Mouse (Mus musculus) adrenal gland, adult (tissue): ENCODE measurements around the gene Gimap8.
"Not testable (repeated sequence)": the region's sequence is repeated elsewhere in the genome, so short reads cannot be mapped to it uniquely, and the experiment has no call there.

ENCODE experiments used
- DNase-seq, 2 experiments: peaks; one replicate each; pipeline ENCODE4 v3.0.0; 2022 to 2023; ENCODE audit warnings: low spot score in 1 of 2; ENCODE audit not compliant: inconsistent age in 2 of 2

Gene Gimap8

DNA sequence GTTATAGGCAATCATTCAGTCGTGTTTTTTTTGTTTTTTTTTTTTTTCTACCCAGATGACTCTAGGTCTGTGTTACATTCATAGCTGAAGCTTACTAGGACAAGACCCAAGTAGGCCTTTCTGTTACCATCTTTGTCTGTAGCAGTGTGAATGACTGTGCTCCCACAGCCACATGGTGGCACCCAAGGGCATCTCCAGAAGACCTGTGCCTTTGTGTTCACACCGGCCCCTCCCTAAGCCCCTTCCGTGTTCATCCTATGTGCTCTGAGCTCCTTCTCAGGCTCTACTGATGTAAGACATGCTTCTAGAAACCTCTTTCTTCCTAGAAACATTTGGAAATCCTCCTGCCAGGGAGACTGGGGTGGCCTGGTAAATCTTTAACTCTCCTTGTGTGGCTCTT is at the start of gene Gimap8:
Gimap8 (plus strand) TSS at position 240 of the 400 bp plus-strand sequence.
- peak; percentile 59 to 76 for DNase-seq

DNA sequence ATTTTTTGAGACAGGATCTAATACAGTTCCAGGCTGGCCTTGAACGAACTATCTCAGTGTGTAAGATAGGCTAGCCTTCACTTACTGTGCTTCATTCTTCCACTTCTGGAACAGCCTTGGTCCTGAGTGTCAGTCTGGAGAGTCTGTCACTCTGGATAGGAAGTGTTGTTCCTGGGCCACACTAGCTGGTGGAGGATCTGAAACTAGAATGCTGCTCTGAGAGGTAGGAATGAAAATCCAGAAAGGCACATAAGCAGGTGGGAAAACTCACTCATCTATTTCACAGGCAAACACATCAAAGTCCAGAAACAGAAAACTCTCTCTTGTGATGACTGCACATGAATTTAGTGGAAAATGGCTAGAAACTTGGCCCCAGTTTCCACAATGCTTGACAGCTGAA is 46.4 kb upstream of the Gimap8 start:
- DNase-seq = peak in 1 of 2 experiments; percentile 60

DNA sequence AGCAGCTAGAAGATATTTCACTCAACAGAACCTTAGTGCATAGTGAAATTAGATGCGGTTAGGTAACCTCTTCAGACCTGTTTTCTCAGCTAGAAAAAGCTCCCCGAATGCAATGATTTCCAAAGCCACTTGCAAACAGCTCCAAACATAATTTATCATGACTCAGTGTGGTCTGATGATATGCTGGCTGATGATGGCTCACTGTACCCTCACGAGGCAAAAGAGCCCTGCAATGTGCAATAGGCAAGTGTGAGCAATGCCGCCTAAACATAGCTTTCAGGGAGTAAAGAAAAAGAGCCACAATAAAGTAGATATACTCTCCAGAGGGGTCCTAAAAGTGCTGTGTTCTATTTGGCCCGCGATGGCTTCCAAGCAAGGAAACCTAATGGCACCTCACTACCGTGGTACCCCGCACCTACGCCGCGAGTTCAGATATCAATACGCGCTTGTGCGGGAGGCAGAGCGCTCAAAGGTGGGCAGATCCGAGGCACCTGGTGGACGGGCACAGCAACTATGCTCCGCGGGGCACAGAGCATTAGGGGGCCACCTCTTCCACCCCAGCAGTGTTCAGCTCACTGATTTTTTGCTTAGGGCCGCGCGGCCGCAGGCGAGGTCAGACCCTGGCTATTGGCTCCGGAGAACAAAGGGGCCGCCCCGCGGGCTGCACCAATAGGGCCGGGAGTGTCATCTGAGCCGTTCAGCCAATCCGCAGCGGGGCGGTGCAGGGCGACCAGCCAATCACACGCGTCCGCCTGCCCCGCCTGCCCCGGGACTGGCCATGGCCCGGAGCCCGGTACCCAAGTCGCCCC is 45.6 kb upstream of the Gimap8 start, which contains the start of gene Zfp775:
Zfp775 (plus strand) TSS at position 793 of the 809 bp plus-strand sequence.
- peak; percentile 98 to 99 for DNase-seq

DNA sequence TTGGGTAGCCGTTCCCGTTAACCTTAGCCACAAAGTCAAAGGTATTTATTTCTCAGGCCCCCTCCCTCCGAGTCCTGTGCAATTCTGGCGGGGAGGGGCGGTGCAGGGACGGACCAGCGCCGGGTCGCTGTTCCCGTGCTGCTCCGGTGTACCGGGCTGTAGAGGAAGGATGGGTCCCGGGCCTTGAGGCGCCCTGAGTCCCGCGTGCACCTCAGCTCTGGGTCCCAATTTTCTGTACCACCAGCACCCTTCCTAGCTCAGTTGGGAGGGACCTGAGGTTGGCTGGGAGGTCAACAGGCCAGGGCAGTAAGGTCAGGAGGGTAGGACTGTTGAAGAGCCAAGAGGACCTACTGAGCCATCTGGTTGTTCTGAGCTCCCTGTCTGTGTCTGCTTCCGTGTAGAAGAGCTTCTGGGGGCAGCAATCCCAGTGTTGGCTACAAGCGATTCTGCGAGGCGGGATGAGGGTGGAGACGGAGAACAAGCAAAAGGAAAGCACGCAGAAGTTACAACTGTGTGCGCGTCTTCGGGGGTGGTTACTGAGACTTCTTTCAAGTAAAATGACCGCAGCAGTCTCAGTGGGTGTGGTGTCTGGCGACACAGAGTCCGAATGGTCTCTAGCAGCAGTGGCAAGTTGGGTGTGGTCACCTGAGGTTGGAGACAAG is 44.8 kb upstream of the Gimap8 start:
- peak in 1 of 2 experiments; percentile 55 for DNase-seq

GRCm38 (mm10) chr6:48608124-48608523 is 38.9 kb upstream of the Gimap8 start:
- DNase-seq = peak; percentile 71 to 86

DNA sequence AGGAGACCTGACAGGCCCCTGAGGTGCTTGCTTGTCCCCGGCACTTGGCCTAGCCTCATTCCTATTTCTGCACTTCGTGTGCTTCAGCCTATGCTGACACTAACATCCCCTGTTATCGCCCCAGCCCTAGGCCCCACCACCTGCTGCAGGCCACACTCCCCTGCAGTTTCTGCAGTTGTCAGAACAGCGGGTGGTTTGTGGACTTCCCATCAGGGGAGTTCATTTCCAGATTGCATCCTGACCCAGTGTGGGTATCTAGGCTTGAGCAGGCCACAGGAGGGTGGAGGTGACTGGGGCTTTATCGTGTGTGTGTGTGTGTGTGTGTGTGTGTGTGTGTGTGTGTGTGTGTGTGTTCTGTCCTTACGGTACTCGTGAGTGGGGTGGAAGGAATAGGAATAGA is 37.5 kb upstream of the Gimap8 start:
- no peak for DNase-seq

GRCm38 (mm10) chr6:48610657-48611056 is 36.4 kb upstream of the Gimap8 start:
- DNase-seq = no peak

- DNase-seq = peak in 1 of 2 experiments; percentile 55
Observed at GRCm38 (mm10) chr6:48613464-48613863, 33.6 kb upstream of the Gimap8 start.

DNA sequence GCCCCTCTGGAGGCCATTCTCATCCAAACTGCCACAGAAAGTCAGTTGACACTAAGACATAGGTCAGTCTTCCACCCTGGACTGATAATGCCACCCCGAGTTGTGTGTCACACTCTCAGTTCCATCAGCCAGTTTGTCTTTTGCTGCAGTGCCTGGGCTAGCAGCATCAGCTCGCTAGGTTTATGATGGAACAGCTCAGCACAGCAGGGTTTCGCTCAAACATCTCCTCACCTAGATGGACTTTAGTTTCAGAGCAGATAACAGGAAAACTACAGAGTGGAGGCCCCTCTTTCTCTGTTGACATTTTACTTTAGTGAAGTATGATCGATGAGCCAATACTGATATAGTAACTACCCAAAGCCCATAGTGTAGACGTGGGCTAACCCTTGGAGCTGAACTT is 32.3 kb upstream of the Gimap8 start:
- no peak for DNase-seq

DNA sequence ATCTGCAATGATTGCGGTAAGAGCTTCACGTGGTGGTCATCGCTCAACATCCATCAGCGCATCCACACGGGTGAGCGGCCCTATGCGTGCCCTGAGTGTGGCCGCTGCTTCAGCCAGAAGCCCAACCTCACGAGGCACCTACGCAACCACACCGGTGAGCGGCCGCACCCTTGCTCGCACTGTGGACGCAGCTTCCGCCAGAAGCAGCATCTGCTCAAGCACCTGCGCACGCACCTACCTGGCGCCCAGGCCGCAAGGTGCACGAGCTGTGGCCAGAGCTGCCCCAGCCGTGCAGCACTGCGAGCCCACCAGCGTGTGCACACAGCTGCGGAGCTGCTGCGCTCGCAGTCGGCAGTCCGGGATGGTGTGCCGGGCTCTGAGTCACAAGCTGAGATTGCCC is 27.0 kb upstream of the Gimap8 start:
- DNase-seq = no peak

DNA sequence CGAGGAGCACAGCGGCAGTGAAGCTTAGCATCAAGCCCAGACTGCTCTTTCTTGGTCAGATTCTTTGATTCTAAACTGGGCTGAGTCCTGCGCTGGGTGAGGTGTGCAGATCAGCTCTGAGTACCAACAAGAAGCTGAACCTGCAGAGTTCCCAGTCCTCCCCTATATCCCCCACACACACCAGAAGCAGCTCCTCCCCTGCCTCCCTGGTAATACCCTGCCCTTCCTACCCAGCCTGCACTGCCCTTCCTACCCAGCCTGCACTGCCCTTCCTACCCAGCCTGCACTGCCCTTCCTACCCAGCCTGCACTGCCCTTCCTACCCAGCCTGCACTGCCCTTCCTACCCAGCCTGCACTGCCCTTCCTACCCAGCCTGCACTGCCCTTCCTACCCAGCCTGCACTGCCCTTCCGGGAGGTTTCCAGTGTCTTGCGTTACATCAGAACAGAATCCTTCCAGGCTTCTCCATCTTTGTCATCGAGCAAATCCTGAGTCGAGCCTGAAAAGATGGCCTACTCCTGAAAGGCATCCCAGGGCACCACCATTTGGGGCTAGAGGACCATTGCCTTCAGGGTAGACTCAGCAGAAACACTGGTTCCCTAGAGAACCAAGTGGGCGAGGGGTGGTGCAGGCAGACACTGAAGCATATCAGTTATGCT is 24.7 kb upstream of the Gimap8 start:
- not testable (repeated sequence) for DNase-seq

- DNase-seq = peak; percentile 66 to 81
Observed at GRCm38 (mm10) chr6:48623460-48623859, 23.6 kb upstream of the Gimap8 start.

DNA sequence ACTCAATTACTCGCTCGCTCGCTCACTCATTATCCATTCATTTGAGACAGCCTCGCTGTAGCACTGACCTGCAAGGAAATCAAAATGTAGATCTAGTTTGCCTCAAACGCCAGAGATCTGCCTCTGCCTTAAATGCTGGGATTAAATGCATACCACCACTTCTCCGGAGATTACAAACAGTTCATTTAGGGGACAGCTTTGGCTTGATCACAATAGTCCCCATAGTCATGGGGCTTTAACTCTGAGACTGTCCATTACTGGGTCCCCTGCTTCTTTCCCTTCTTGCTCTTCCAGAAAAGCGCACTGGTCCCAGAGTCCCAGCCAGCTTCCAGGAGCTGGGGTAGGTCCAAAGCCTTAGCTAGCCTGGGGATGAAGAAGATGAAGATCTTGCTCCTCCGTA is 20.6 kb upstream of the Gimap8 start, which contains the start of gene AI854703:
AI854703 (plus strand) TSS at position 301 of the 400 bp plus-strand sequence.
- DNase-seq = no peak

DNA sequence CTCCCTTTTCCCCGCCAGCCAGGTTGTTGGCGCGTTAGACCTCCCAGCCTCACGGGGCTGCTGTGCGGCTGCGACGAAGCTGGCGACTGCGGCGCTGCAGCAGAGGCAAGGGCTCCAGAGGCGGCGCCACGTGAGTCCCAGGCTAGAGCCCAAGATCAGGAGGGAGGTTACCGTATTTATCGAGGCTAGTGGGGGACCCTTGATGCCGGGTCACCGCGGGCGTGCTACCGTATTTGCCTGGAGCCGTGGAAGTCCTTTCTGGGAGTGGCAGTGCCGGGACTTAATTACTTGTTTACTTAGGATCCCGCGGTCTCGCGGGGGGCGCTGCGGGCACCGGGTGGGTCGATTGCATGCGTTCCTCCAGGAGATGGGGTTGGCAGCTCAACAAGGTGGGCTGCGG is 20.1 kb upstream of the Gimap8 start:
- DNase-seq = peak; percentile 77 to 88

DNA sequence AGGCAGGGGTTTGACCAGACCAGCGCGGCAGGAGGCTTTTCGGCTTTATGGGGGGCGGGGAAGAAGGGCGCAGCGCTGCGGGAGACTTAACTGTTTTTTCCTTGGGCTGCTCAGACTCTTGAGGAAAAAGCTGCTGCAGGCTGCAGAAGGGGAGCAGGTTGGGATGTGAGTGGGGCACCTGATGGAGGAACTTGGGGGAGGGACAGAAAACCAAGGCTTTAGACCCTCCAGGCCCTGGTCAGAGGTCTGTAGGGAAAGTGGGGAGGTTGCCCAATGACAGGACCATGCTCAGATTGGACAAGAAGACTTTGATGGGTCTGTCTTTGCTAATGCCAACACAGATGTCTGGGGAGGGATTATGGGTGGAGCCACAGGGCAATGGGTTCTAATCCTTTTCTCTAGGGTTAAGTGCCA is 19.5 kb upstream of the Gimap8 start:
- peak in 1 of 2 experiments; percentile 73 for DNase-seq

DNA sequence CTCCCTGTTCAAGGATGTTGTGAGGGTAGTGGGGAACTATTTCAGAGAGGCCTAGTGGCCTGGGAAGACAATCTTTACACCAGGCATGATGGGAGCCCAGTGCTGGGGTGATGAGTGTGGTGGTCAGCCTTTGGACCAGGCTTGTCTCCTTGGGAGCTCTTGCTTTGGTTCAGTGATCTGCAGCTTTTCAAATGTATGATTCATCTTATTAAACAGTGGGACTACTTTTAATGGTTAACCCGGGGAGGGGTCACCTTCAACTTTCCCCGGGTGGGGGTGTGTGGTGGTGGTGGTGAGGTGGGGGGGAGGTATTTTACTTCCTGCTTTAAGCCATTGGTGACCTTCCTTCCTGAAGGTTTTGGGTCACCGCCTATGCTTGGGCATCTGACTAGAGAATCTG is 18.7 kb upstream of the Gimap8 start:
- DNase-seq = peak in 1 of 2 experiments; percentile 61

DNA sequence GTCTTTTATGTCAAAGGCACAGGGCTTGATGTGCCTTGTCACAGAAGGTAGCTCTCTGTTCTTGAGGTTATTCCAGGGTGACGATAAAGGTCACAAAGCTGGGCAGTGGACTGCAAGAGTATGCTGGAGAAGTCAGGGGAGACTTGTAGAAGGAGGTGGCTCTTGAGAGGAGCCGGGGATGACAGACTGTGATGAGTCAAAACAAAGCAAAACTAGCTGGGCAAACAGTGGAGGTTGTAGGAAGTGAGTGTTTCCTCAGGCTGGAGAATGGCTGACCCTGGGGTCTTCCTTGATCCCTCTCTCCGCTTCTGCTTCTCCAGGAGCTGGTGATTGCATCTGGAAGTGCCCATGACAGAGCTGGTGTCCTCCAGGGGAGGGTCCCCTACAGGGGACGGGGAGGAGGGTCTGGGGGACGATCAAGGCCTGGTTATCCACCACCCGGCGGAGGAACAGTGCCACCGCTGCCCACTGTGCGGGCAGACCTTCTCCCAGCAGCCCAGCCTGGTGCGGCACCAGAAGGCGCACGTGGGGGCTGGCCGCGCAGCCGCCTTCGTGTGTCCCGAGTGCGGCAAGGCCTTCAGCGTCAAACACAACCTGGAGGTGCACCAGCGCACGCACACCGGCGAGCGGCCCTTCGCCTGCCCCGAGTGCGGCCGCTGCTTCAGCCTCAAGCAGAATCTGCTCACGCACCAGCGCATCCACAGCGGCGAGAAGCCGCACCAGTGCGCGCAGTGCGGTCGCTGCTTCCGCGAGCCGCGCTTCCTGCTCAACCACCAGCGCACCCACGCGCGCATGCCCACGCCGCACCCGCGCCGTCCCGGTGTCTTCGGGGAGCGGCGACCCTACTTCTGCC is 18.0 kb upstream of the Gimap8 start:
- DNase-seq = peak in 1 of 2 experiments; percentile 68

DNA sequence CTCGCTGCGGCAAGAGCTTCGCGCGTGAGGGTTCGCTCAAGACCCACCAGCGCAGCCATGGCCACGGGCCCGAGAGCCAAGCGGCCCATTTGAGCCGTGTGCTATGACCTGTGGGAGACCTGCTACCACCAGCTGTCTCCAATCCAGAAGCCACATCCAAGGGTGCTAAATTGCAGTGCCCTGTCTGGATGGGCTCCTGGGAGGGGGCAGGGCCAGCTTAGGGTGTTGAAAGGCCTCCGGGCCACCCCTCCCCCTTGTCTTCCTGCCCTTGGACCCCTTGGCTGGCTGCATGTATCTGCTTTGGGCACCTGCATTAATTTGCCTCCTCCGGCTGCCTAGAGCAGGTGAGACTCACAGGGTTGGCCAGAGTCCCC is 17.4 kb upstream of the Gimap8 start:
- no peak for DNase-seq

DNA sequence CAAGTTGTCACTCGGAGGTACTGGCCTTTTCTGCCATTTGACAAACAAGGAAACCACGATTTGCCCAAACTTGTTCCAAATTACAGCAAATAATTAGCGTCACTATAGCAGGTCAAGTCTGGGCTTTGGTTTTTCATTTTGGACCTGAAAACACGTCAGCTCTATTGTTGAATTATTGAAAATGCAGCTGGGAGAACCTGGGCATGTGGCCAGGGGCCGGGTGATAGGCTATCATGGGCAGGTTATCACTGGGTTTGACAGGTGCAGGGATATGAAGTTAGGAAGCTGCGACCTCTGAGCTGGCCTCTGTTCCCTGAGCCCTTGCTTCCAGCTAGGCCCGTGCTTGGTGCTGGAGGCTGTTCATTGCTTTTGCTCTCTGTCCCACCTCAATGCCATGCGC is 16.2 kb upstream of the Gimap8 start:
- peak in 1 of 2 experiments; percentile 38 for DNase-seq

- DNase-seq = no peak
Observed at GRCm38 (mm10) chr6:48635105-48635504, 11.9 kb upstream of the Gimap8 start.

- DNase-seq = peak in 1 of 2 experiments; percentile 3
Observed at GRCm38 (mm10) chr6:48636515-48636914, 10.5 kb upstream of the Gimap8 start.
